Mouse (Mus musculus) forebrain, postnatal 0 days (tissue): ENCODE measurements around the gene Kcnk15. TPM values are rescaled to one million over a fixed set of nuclear protein-coding genes. Genes with fewer than 3 reads are reported as not detected.
A peak's percentile ranks its signal among the peaks of the same experiment; 100 is the strongest.

Experiments used
- ATAC-seq: fragments of 200-750 bp; cut with Nextera tagmentation; 2 replicates; pipeline ENCODE4 v1.8.0; 2017; ENCODE audit warnings: mild to moderate bottlenecking, moderate library complexity
- DNase-seq: peaks from one replicate; pipeline ENCODE4 v3.0.0-alpha.2; 2015
- H3K27ac ChIP-seq: fragments of 300-500 bp; sonication (generic); 2 replicates; pipeline ENCODE4 v1.5.1; 2014; ENCODE audit warnings: low read depth, mild to moderate bottlenecking, antibody characterized with exemption, low read length, moderate library complexity, mixed read lengths
- H3K27me3 ChIP-seq: fragments of 300-500 bp; sonication (generic); 2 replicates; pipeline ENCODE4 v1.6.1; 2014; ENCODE audit warnings: mild to moderate bottlenecking, low read length, mixed read lengths; ENCODE audit not compliant: insufficient read depth
- H3K36me3 ChIP-seq: fragments of 300-500 bp; sonication (generic); 2 replicates; pipeline ENCODE4 v1.6.1; 2014; ENCODE audit warnings: mild to moderate bottlenecking, moderate library complexity; ENCODE audit not compliant: insufficient read depth
- H3K4me1 ChIP-seq: fragments of 300-500 bp; sonication (generic); 2 replicates; pipeline ENCODE4 v1.6.1; 2014; ENCODE audit warnings: antibody characterized with exemption; ENCODE audit not compliant: insufficient read depth
- H3K4me2 ChIP-seq: fragments of 300-500 bp; sonication (generic); 2 replicates; pipeline ENCODE4 v1.6.1; 2014; ENCODE audit warnings: low read depth, mild to moderate bottlenecking, moderate library complexity
- H3K4me3 ChIP-seq: fragments of 300-500 bp; sonication (generic); 2 replicates; pipeline ENCODE4 v1.5.1; 2014; ENCODE audit warnings: low read depth, low read length, mixed read lengths
- H3K9ac ChIP-seq: fragments of 300-500 bp; sonication (generic); 2 replicates; pipeline ENCODE4 v1.6.1; 2014; ENCODE audit warnings: mild to moderate bottlenecking
- H3K9me3 ChIP-seq: fragments of 300-500 bp; sonication (generic); 2 replicates; pipeline ENCODE4 v1.6.1; 2016; ENCODE audit warnings: low read length
- CTCF ChIP-seq: sonication (generic); IDR thresholded peaks from 2 replicates; pipeline ENCODE4 v1.5.1; 2016; ENCODE audit warnings: antibody characterized with exemption, control low read depth, low read depth
- WGBS: fragments of 180-500 bp; shearing (Covaris S2); extraction: QIAGEN DNeasy Blood & Tissue Kit; methylation state at CpG from one replicate; pipeline ENCODE4 v1.1.7; 2014; 5-methylcytosine and 5-hydroxymethylcytosine counted together
- polyA plus RNA-seq: library from polyadenylated mRNA; unstranded; fragments of >200 nt; fragmentation: Nextera tagmentation; extraction: Ambion mirVana; gene quantifications from 2 replicates; pipeline ENCODE4 v1.2.1, GENCODE M21; 2015
- total RNA-seq: library from RNA; depleted of rRNA; stranded (reverse); fragments of >200 nt; gene quantifications from 2 replicates; pipeline ENCODE4 v1.2.3, GENCODE M21; 2014

Gene Kcnk15
- total and polyA plus RNA-seq, 2 experiments from 2014 or later: 0.19 TPM; not detected in 1

GRCm38 (mm10) chr2:163857233-163857632, 3.8 kb downstream of the Kcnk15 start:
- Histone ChIP-seq H3K27me3 (peaks cover 55% of the 10 kb centered on the region), H3K9me3 (no peaks in the 10 kb centered on the region), H3K4me1 (0 out of 2 replicates have a peak, but pooled peaks cover 6% of the 10 kb centered on the region), H3K4me3 (no peak overlapping the region), H3K27ac (no peak overlapping the region), H3K4me2 (no peak overlapping the region), H3K9ac (no peak overlapping the region), H3K36me3 (no peaks in the 10 kb centered on the region)
- ATAC-seq: no peak
- 79% methylated on average over 6 of the region's 6 CpGs for WGBS
- no peak for TF ChIP-seq CTCF
- no peak for DNase-seq

- Histone ChIP-seq H3K9me3 (no peaks in the 10 kb centered on the region), H3K27ac (no peak overlapping the region), H3K4me2 (peak overlapping the region; percentile 47), H3K27me3 (peaks cover 46% of the 10 kb centered on the region), H3K4me1 (0 out of 2 replicates have a peak, but pooled peaks cover 6% of the 10 kb centered on the region), H3K36me3 (no peaks in the 10 kb centered on the region), H3K4me3 (peak overlapping the region; percentile 18), H3K9ac (peak overlapping the region; percentile 28; the same call in 1 of the 2 replicates)
- peak; percentile 86 for TF ChIP-seq CTCF
- DNase-seq (peak; percentile 70), ATAC-seq (peak; percentile 77)
- 18% methylated on average over 50 of the region's 50 CpGs for WGBS
Observed at GRCm38 (mm10) chr2:163858254-163858947, 5.0 kb downstream of the Kcnk15 start.

GRCm38 (mm10) chr2:163865311-163865710, 11.9 kb downstream of the Kcnk15 start:
- ATAC-seq: no peak
- no peaks in the 10 kb centered on the region for H3K4me1 ChIP-seq
- TF ChIP-seq CTCF: no peak

GRCm38 (mm10) chr2:163866061-163866460, 12.6 kb downstream of the Kcnk15 start:
- WGBS: 92% methylated on average over 9 of the region's 9 CpGs
- no peak for TF ChIP-seq CTCF

More at GRCm38 (mm10) chr2:163865311-163865710, 11.9 kb downstream of the Kcnk15 start:
- Histone ChIP-seq H3K27ac (no peak overlapping the region), H3K9me3 (no peaks in the 10 kb centered on the region), H3K27me3 (no peaks in the 10 kb centered on the region), H3K4me3 (no peak overlapping the region), H3K4me2 (no peak overlapping the region), H3K36me3 (no peaks in the 10 kb centered on the region; the same call in 1 of the 2 replicates), H3K9ac (no peak overlapping the region)
- WGBS: 89% methylated on average over 5 of the region's 5 CpGs
- no peak for DNase-seq

GRCm38 (mm10) chr2:163869783-163870182, 16.3 kb downstream of the Kcnk15 start:
- ATAC-seq (peak; percentile 59; the same call in 1 of the 2 replicates), DNase-seq (peak; percentile 44)
- H3K4me3 ChIP-seq: no peak overlapping the region
- H3K4me1 ChIP-seq: no peaks in the 10 kb centered on the region
- no peaks in the 10 kb centered on the region; the same call in 1 of the 2 replicates for H3K36me3 ChIP-seq
- WGBS: 32% methylated on average over 5 of the region's 5 CpGs
- no peak overlapping the region for H3K4me2 ChIP-seq
- no peak overlapping the region for H3K27ac ChIP-seq
- no peaks in the 10 kb centered on the region for H3K27me3 ChIP-seq
- no peaks in the 10 kb centered on the region for H3K9me3 ChIP-seq
- H3K9ac ChIP-seq: no peak overlapping the region
- no peak for TF ChIP-seq CTCF

More at GRCm38 (mm10) chr2:163866061-163866460, 12.6 kb downstream of the Kcnk15 start:
- no peaks in the 10 kb centered on the region for H3K9me3 ChIP-seq
- no peak overlapping the region for H3K27ac ChIP-seq
- H3K9ac ChIP-seq: no peak overlapping the region
- no peak overlapping the region for H3K4me3 ChIP-seq
- H3K4me1 ChIP-seq: no peaks in the 10 kb centered on the region
- H3K36me3 ChIP-seq: no peaks in the 10 kb centered on the region; the same call in 1 of the 2 replicates
- H3K27me3 ChIP-seq: no peaks in the 10 kb centered on the region
- H3K4me2 ChIP-seq: no peak overlapping the region
- DNase-seq (no peak), ATAC-seq (no peak)

- DNase-seq (no peak), ATAC-seq (no peak)
- no peak overlapping the region for H3K27ac ChIP-seq
- H3K27me3 ChIP-seq: no peaks in the 10 kb centered on the region
- no peak for TF ChIP-seq CTCF
- H3K36me3 ChIP-seq: no peaks in the 10 kb centered on the region; the same call in 1 of the 2 replicates
- WGBS: 74% methylated on average over 4 of the region's 4 CpGs
- H3K4me3 ChIP-seq: no peak overlapping the region
- no peaks in the 10 kb centered on the region for H3K4me1 ChIP-seq
- H3K4me2 ChIP-seq: no peak overlapping the region
- H3K9me3 ChIP-seq: no peaks in the 10 kb centered on the region
- no peak overlapping the region for H3K9ac ChIP-seq
Observed at GRCm38 (mm10) chr2:163871266-163871665, 17.8 kb downstream of the Kcnk15 start.

- 60% methylated on average over 3 of the region's 3 CpGs for WGBS
- H3K27ac ChIP-seq: no peak overlapping the region
- H3K4me3 ChIP-seq: no peak overlapping the region
- no peaks in the 10 kb centered on the region for H3K36me3 ChIP-seq
- no peaks in the 10 kb centered on the region for H3K9me3 ChIP-seq
- no peak overlapping the region for H3K4me2 ChIP-seq
- H3K4me1 ChIP-seq: no peaks in the 10 kb centered on the region
- no peak for TF ChIP-seq CTCF
- DNase-seq (no peak), ATAC-seq (no peak)
- no peak overlapping the region for H3K9ac ChIP-seq
- no peaks in the 10 kb centered on the region for H3K27me3 ChIP-seq
Observed at GRCm38 (mm10) chr2:163871906-163872305, 18.5 kb downstream of the Kcnk15 start.
